Mouse (Mus musculus): ENCODE data around the gene Plppr5. TPM values are rescaled to one million over a fixed set of nuclear protein-coding genes. Genes with fewer than 3 reads are reported as not detected.

The Plppr5 gene
- polyA plus RNA-seq, 1 experiment from 2014 or later: 0.53 TPM

GRCm38 (mm10) chr3:117696350-117696749 is 121.7 kb downstream of the Plppr5 start:
- Histone ChIP-seq H3K27me3 (no peaks in the 10 kb centered on the region), H3K9ac (no peak overlapping the region), H3K9me3 (replicated peaks) (no peaks in the 10 kb centered on the region), H3K4me2 (replicated peaks) (no peak overlapping the region), H3K4me1 (no peaks in the 10 kb centered on the region), H3K36me3 (no peaks in the 10 kb centered on the region), H3K27ac (replicated peaks) (no peak overlapping the region), H3K4me3 (replicated peaks) (no peak overlapping the region)
- WGBS: 90% methylated on average over 5 of the region's 5 CpGs
- no peak for ATAC-seq (ENCODE audit: insufficient number of reproducible peaks, low FRiP score, low TSS enrichment, low read depth)

- no peak overlapping the region for H3K4me3 ChIP-seq (replicated peaks)
- no peak for ATAC-seq (ENCODE audit: insufficient number of reproducible peaks, low FRiP score, low TSS enrichment, low read depth)
- H3K4me1 ChIP-seq: no peaks in the 10 kb centered on the region
These were observed 134.2 kb downstream of the Plppr5 start for GRCm38 (mm10) chr3:117708788-117709187.

DNA sequence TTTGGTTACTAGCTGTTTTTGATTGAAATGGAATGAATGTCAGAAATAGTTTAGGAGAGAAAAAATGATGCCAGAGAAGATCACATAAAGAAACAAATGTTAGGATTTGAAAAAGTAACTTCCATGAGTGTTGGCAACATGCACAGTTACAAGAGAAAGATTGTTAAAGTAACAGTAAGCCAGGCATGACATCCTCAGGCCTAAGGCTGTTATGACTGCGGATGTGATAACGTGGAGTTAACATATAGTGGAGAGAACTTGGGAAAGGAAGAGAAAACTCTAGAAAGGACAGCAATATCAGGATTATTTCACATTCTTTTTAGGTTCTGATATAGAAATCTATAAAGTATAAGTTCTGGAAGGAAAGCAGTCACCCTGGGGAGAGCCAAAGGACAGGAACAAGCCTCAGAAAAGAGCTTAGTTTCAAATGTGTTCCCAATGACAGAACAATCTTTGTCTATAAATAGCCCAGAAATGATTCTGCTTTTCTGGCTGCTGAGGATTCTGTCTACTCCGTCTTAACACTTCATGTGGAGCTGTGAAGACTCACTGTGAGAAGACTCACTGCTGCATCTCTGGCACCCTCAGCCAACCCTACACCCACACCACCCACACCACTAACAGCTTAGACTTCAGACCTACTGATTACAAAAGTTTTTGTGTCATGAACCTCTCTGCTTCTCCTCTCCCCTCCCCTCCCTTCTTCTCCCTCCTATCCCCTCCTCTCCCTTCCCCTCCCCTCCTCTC is 142.1 kb downstream of the Plppr5 start:
- Histone ChIP-seq H3K9ac (no peak overlapping the region), H3K4me3 (replicated peaks) (no peak overlapping the region), H3K36me3 (no peaks in the 10 kb centered on the region), H3K9me3 (replicated peaks) (no peaks in the 10 kb centered on the region), H3K27ac (replicated peaks) (no peak overlapping the region), H3K4me2 (replicated peaks) (no peak overlapping the region), H3K27me3 (no peaks in the 10 kb centered on the region), H3K4me1 (no peaks in the 10 kb centered on the region)
- ATAC-seq (ENCODE audit: insufficient number of reproducible peaks, low FRiP score, low TSS enrichment, low read depth): no peak
- WGBS: 75% methylated on average over 3 of the region's 3 CpGs

More at GRCm38 (mm10) chr3:117708788-117709187, 134.2 kb downstream of the Plppr5 start:
- Histone ChIP-seq H3K9ac (no peak overlapping the region), H3K27ac (replicated peaks) (no peak overlapping the region), H3K36me3 (no peaks in the 10 kb centered on the region), H3K4me2 (replicated peaks) (no peak overlapping the region), H3K27me3 (no peaks in the 10 kb centered on the region), H3K9me3 (replicated peaks) (no peaks in the 10 kb centered on the region)

DNA sequence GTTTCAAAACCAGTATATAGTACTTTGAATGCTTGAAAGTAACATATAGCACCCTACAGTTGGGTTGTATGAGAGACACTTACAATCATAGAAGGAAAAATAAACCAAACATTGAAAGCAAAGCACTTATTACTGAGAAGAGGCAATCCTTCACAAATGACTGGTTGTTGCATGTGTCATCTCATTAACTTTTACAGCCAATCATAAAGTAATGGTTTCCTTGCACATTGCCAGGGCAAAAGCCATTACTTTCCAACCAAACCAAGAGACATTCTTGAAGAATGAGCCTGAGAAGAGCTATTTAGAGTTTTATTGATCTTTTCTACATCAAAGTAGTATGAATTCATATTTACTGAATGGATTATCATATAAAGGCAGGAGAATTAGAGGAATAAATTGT is 148.8 kb downstream of the Plppr5 start:
- Histone ChIP-seq H3K27ac (replicated peaks) (no peak overlapping the region), H3K4me1 (no peaks in the 10 kb centered on the region), H3K9me3 (replicated peaks) (no peaks in the 10 kb centered on the region), H3K9ac (no peak overlapping the region), H3K27me3 (no peaks in the 10 kb centered on the region), H3K4me2 (replicated peaks) (no peak overlapping the region), H3K4me3 (replicated peaks) (no peak overlapping the region), H3K36me3 (no peaks in the 10 kb centered on the region)
- ATAC-seq (ENCODE audit: insufficient number of reproducible peaks, low FRiP score, low TSS enrichment, low read depth): no peak

GRCm38 (mm10) chr3:117724521-117724920 is 149.9 kb downstream of the Plppr5 start:
- Histone ChIP-seq H3K4me1 (no peaks in the 10 kb centered on the region), H3K36me3 (no peaks in the 10 kb centered on the region), H3K4me3 (replicated peaks) (no peak overlapping the region), H3K4me2 (replicated peaks) (no peak overlapping the region), H3K27ac (replicated peaks) (no peak overlapping the region), H3K9ac (no peak overlapping the region), H3K9me3 (replicated peaks) (no peaks in the 10 kb centered on the region), H3K27me3 (no peaks in the 10 kb centered on the region)
- no peak for ATAC-seq (ENCODE audit: insufficient number of reproducible peaks, low FRiP score, low TSS enrichment, low read depth)
- 68% methylated on average over 5 of the region's 5 CpGs for whole genome bisulfite sequencing

DNA sequence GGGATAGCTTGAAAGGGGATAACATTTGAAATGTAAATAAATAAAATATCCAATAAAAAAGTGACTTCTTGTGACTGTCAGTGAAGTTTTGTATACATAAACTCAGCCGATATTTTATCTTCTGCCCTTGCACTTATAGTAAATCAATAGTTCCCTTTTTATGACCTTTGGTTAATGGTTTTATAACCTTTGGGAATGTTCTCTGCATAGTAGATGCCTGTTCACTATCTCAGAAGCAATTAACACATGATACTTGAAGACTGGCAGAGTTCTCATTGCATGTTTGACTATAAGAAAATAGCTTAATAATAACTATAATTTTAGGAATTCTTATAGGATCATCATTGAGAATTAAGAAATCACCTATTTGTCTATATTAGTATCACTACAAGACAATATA is 150.9 kb downstream of the Plppr5 start:
- no peaks in the 10 kb centered on the region for H3K36me3 ChIP-seq
- H3K4me3 ChIP-seq (replicated peaks): no peak overlapping the region
- H3K9ac ChIP-seq: no peak overlapping the region
- WGBS: 79% methylated on average over 1 of the region's 1 CpGs
- H3K4me2 ChIP-seq (replicated peaks): no peak overlapping the region
- H3K27me3 ChIP-seq: no peaks in the 10 kb centered on the region
- H3K27ac ChIP-seq (replicated peaks): no peak overlapping the region
- H3K9me3 ChIP-seq (replicated peaks): no peaks in the 10 kb centered on the region
- no peaks in the 10 kb centered on the region for H3K4me1 ChIP-seq
- ATAC-seq (ENCODE audit: insufficient number of reproducible peaks, low FRiP score, low TSS enrichment, low read depth): no peak

- H3K36me3 ChIP-seq: no peaks in the 10 kb centered on the region
These were observed 153.5 kb downstream of the Plppr5 start for GRCm38 (mm10) chr3:117728136-117728535.

GRCm38 (mm10) chr3:117729121-117730072 is 154.8 kb downstream of the Plppr5 start:
- no peak for ATAC-seq (ENCODE audit: insufficient number of reproducible peaks, low FRiP score, low TSS enrichment, low read depth)
- Histone ChIP-seq H3K9me3 (replicated peaks) (no peaks in the 10 kb centered on the region), H3K36me3 (no peaks in the 10 kb centered on the region), H3K27me3 (no peaks in the 10 kb centered on the region), H3K4me3 (replicated peaks) (no peak overlapping the region), H3K9ac (no peak overlapping the region), H3K4me1 (no peaks in the 10 kb centered on the region), H3K27ac (replicated peaks) (no peak overlapping the region), H3K4me2 (replicated peaks) (no peak overlapping the region)
- WGBS: 75% methylated on average over 9 of the region's 9 CpGs

More at GRCm38 (mm10) chr3:117728136-117728535, 153.5 kb downstream of the Plppr5 start:
- no peaks in the 10 kb centered on the region for H3K27me3 ChIP-seq
- ATAC-seq (ENCODE audit: insufficient number of reproducible peaks, low FRiP score, low TSS enrichment, low read depth): no peak
- no peak overlapping the region for H3K9ac ChIP-seq
- no peak overlapping the region for H3K4me3 ChIP-seq (replicated peaks)
- H3K27ac ChIP-seq (replicated peaks): no peak overlapping the region
- WGBS: 49% methylated on average over 1 of the region's 1 CpGs
- H3K9me3 ChIP-seq (replicated peaks): no peaks in the 10 kb centered on the region
- no peaks in the 10 kb centered on the region for H3K4me1 ChIP-seq
- H3K4me2 ChIP-seq (replicated peaks): no peak overlapping the region

GRCm38 (mm10) chr3:117731545-117731944 is 156.9 kb downstream of the Plppr5 start:
- Histone ChIP-seq H3K36me3 (no peaks in the 10 kb centered on the region), H3K27ac (replicated peaks) (no peak overlapping the region), H3K27me3 (no peaks in the 10 kb centered on the region), H3K9me3 (replicated peaks) (no peaks in the 10 kb centered on the region), H3K9ac (no peak overlapping the region), H3K4me1 (no peaks in the 10 kb centered on the region), H3K4me3 (replicated peaks) (no peak overlapping the region), H3K4me2 (replicated peaks) (no peak overlapping the region)
- 56% methylated on average over 3 of the region's 3 CpGs for WGBS
- ATAC-seq (ENCODE audit: insufficient number of reproducible peaks, low FRiP score, low TSS enrichment, low read depth): no peak

DNA sequence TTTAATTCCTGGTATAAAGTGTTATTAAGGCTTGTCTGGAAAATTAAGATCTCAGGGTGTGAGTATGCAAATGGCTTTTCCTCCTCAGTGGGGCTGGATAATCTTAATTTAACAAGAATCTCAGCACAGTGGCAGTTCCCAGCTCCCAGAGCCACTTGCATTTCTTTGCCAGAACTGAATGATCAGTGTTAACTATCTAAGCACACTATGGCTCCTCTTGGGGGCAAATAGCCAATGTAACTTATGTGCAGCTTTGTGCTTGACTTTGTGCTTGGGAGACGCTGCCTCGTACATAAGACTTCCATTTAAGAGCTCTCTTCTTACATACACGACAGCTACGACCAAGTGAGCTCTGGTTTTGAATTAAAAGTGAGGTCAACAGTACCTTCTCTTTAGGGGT is 158.0 kb downstream of the Plppr5 start:
- WGBS: 75% methylated on average over 4 of the region's 4 CpGs

More for the DNA sequence above, 158.0 kb downstream of the Plppr5 start:
- no peak for ATAC-seq (ENCODE audit: insufficient number of reproducible peaks, low FRiP score, low TSS enrichment, low read depth)
- no peaks in the 10 kb centered on the region for H3K27me3 ChIP-seq
- H3K9ac ChIP-seq: no peak overlapping the region
- H3K27ac ChIP-seq (replicated peaks): no peak overlapping the region
- H3K4me3 ChIP-seq (replicated peaks): no peak overlapping the region
- H3K4me2 ChIP-seq (replicated peaks): no peak overlapping the region
- H3K36me3 ChIP-seq: no peaks in the 10 kb centered on the region
- no peaks in the 10 kb centered on the region for H3K4me1 ChIP-seq
- no peaks in the 10 kb centered on the region for H3K9me3 ChIP-seq (replicated peaks)
